Mouse (Mus musculus) kidney, embryonic 14.5 days (tissue): ENCODE results near the gene Btd. TPM values are rescaled to one million over a fixed set of nuclear protein-coding genes. Genes with fewer than 3 reads are reported as not detected.

ENCODE experiments used
- ATAC-seq: fragments of 200-750 bp; cut with Nextera tagmentation; 2 replicates; pipeline ENCODE4 v1.8.0; 2017; ENCODE audit warnings: moderate number of reproducible peaks, mild to moderate bottlenecking, moderate TSS enrichment, moderate library complexity; ENCODE audit not compliant: low FRiP score, low TSS enrichment
- H3K27ac ChIP-seq: fragments of 300-500 bp; sonication (generic); 2 replicates; pipeline ENCODE4 v1.5.1; 2014; ENCODE audit warnings: low read depth, mild to moderate bottlenecking, low read length, moderate library complexity, mixed read lengths
- H3K27me3 ChIP-seq: fragments of 300-500 bp; sonication (generic); 2 replicates; pipeline ENCODE4 v1.6.1; 2014; ENCODE audit warnings: mild to moderate bottlenecking, low read length; ENCODE audit not compliant: control insufficient read depth, insufficient read depth
- H3K36me3 ChIP-seq: fragments of 300-500 bp; sonication (generic); 2 replicates; pipeline ENCODE4 v1.6.1; 2014; ENCODE audit warnings: low read length, mixed read lengths; ENCODE audit not compliant: control insufficient read depth, insufficient read depth
- H3K4me1 ChIP-seq: fragments of 300-500 bp; sonication (generic); 2 replicates; pipeline ENCODE4 v1.6.1; 2014; ENCODE audit warnings: low read length, mixed read lengths; ENCODE audit not compliant: control insufficient read depth, insufficient read depth
- H3K4me2 ChIP-seq: fragments of 300-500 bp; sonication (generic); replicated peaks from 2 replicates; pipeline ENCODE4 v1.6.1; 2014; ENCODE audit warnings: low read depth, mild to moderate bottlenecking, low read length
- H3K4me3 ChIP-seq: fragments of 300-500 bp; sonication (generic); 2 replicates; pipeline ENCODE4 v1.5.1; 2014; ENCODE audit warnings: mild to moderate bottlenecking, low read length
- H3K9ac ChIP-seq: fragments of 300-500 bp; sonication (generic); 2 replicates; pipeline ENCODE4 v1.6.1; 2014; ENCODE audit warnings: low read depth, mild to moderate bottlenecking, low read length, moderate library complexity
- H3K9me3 ChIP-seq: fragments of 300-500 bp; sonication (generic); 2 replicates; pipeline ENCODE4 v1.6.1; 2016; ENCODE audit warnings: low read length; ENCODE audit not compliant: control insufficient read depth
- WGBS: fragments of 180-500 bp; shearing (Covaris S2); extraction: QIAGEN DNeasy Blood & Tissue Kit; methylation state at CpG from one replicate; pipeline ENCODE4 v1.1.7; 2014; 5-methylcytosine and 5-hydroxymethylcytosine counted together
- polyA plus RNA-seq: library from polyadenylated mRNA; unstranded; fragments of >200 nt; fragmentation: Nextera tagmentation; extraction: Ambion mirVana; gene quantifications from 2 replicates; pipeline ENCODE4 v1.2.1, GENCODE M21; 2014

Gene Btd
- polyA plus RNA-seq, 1 experiment from 2014 or later, result 30.9 TPM

- Histone ChIP-seq H3K27me3 (no peaks in the 10 kb centered on the region), H3K36me3 (no peaks in the 10 kb centered on the region), H3K9ac (no peak overlapping the region), H3K4me1 (no peaks in the 10 kb centered on the region), H3K9me3 (no peaks in the 10 kb centered on the region), H3K4me3 (no peak overlapping the region), H3K27ac (no peak overlapping the region), H3K4me2 (no peak overlapping the region)
- no peak for ATAC-seq
- 60% methylated on average over 6 of the region's 6 CpGs for WGBS
Observed at GRCm38 (mm10) chr14:31605514-31605913, 35.3 kb upstream of the Btd start.

- no peak for ATAC-seq
- H3K27ac ChIP-seq, result no peak overlapping the region
Observed at GRCm38 (mm10) chr14:31611986-31612385, 28.8 kb upstream of the Btd start.

GRCm38 (mm10) chr14:31613671-31614070 lies 27.2 kb upstream of the Btd start:
- no peak overlapping the region for H3K9ac ChIP-seq
- 87% methylated on average over 5 of the region's 5 CpGs for WGBS
- ATAC-seq, result no peak
- H3K27me3 ChIP-seq, result no peaks in the 10 kb centered on the region
- no peak overlapping the region for H3K27ac ChIP-seq
- H3K4me2 ChIP-seq, result no peak overlapping the region
- no peaks in the 10 kb centered on the region for H3K36me3 ChIP-seq
- H3K4me3 ChIP-seq, result no peak overlapping the region
- no peaks in the 10 kb centered on the region for H3K4me1 ChIP-seq
- H3K9me3 ChIP-seq, result no peaks in the 10 kb centered on the region

More at GRCm38 (mm10) chr14:31611986-31612385, 28.8 kb upstream of the Btd start:
- no peak overlapping the region for H3K4me2 ChIP-seq
- 66% methylated on average over 4 of the region's 4 CpGs for WGBS
- no peaks in the 10 kb centered on the region for H3K27me3 ChIP-seq
- H3K4me1 ChIP-seq, result no peaks in the 10 kb centered on the region
- H3K9me3 ChIP-seq, result no peaks in the 10 kb centered on the region
- no peak overlapping the region for H3K4me3 ChIP-seq
- H3K36me3 ChIP-seq, result no peaks in the 10 kb centered on the region
- H3K9ac ChIP-seq, result no peak overlapping the region

GRCm38 (mm10) chr14:31617204-31617603 lies 23.6 kb upstream of the Btd start:
- H3K27ac ChIP-seq, result no peak overlapping the region
- H3K27me3 ChIP-seq, result no peaks in the 10 kb centered on the region
- no peak overlapping the region for H3K4me2 ChIP-seq
- no peak for ATAC-seq
- no peaks in the 10 kb centered on the region for H3K36me3 ChIP-seq
- no peak overlapping the region for H3K9ac ChIP-seq
- H3K9me3 ChIP-seq, result no peaks in the 10 kb centered on the region
- H3K4me1 ChIP-seq, result no peaks in the 10 kb centered on the region
- H3K4me3 ChIP-seq, result no peak overlapping the region
- 86% methylated on average over 9 of the region's 9 CpGs for WGBS

GRCm38 (mm10) chr14:31617997-31618396 lies 22.8 kb upstream of the Btd start:
- no peaks in the 10 kb centered on the region for H3K27me3 ChIP-seq
- H3K9me3 ChIP-seq, result no peaks in the 10 kb centered on the region
- H3K4me3 ChIP-seq, result no peak overlapping the region
- no peak for ATAC-seq
- 85% methylated on average over 3 of the region's 3 CpGs for WGBS
- no peaks in the 10 kb centered on the region for H3K4me1 ChIP-seq
- no peak overlapping the region for H3K27ac ChIP-seq
- H3K36me3 ChIP-seq, result no peaks in the 10 kb centered on the region
- no peak overlapping the region for H3K9ac ChIP-seq
- no peak overlapping the region for H3K4me2 ChIP-seq

GRCm38 (mm10) chr14:31620591-31621223 lies 20.1 kb upstream of the Btd start:
- Histone ChIP-seq H3K4me1 (no peaks in the 10 kb centered on the region), H3K36me3 (no peaks in the 10 kb centered on the region), H3K4me2 (no peak overlapping the region), H3K27me3 (no peaks in the 10 kb centered on the region), H3K9me3 (no peaks in the 10 kb centered on the region), H3K4me3 (no peak overlapping the region), H3K27ac (no peak overlapping the region), H3K9ac (no peak overlapping the region)
- ATAC-seq, result no peak
- 80% methylated on average over 9 of the region's 9 CpGs for WGBS

- no peak overlapping the region for H3K4me2 ChIP-seq
- H3K9me3 ChIP-seq, result no peaks in the 10 kb centered on the region
- no peaks in the 10 kb centered on the region for H3K4me1 ChIP-seq
- ATAC-seq, result no peak
- H3K9ac ChIP-seq, result no peak overlapping the region
- no peaks in the 10 kb centered on the region for H3K27me3 ChIP-seq
- H3K27ac ChIP-seq, result no peak overlapping the region
- 86% methylated on average over 12 of the region's 12 CpGs for WGBS
- no peak overlapping the region for H3K4me3 ChIP-seq
- H3K36me3 ChIP-seq, result no peaks in the 10 kb centered on the region
Observed at GRCm38 (mm10) chr14:31622748-31623147, 18.1 kb upstream of the Btd start.

GRCm38 (mm10) chr14:31630677-31631076 lies 10.2 kb upstream of the Btd start:
- H3K4me3 ChIP-seq, result no peak overlapping the region
- ATAC-seq, result no peak
- H3K36me3 ChIP-seq, result no peaks in the 10 kb centered on the region

GRCm38 (mm10) chr14:31640346-31640889 lies 410 bp upstream of the Btd start, which contains the start of gene Gm49387:
Gene Gm49387 (minus strand): TSS chr14:31640878.
- ATAC-seq, result peak; percentile 26
- peak within 1 kb of the TSS; percentile 75 for H3K4me2 ChIP-seq
- peak within 1 kb of the TSS; percentile 51 for H3K4me3 ChIP-seq
- H3K36me3 ChIP-seq, result no peaks in the 10 kb centered on the region
- H3K4me1 ChIP-seq, result 0 out of 2 replicates have a peak, but pooled peaks cover 5% of the 10 kb centered on the region
- no peaks in the 10 kb centered on the region for H3K27me3 ChIP-seq
- no peaks in the 10 kb centered on the region for H3K9me3 ChIP-seq
- H3K27ac ChIP-seq, result peak within 1 kb of the TSS; percentile 69
- whole genome bisulfite sequencing, result 3% methylated on average over 26 of the region's 26 CpGs
- H3K9ac ChIP-seq, result peak within 1 kb of the TSS; percentile 67

More at GRCm38 (mm10) chr14:31630677-31631076, 10.2 kb upstream of the Btd start:
- no peaks in the 10 kb centered on the region for H3K27me3 ChIP-seq
- H3K9me3 ChIP-seq, result no peaks in the 10 kb centered on the region
- H3K27ac ChIP-seq, result no peak overlapping the region
- WGBS, result 82% methylated on average over 7 of the region's 7 CpGs
- no peaks in the 10 kb centered on the region for H3K4me1 ChIP-seq
- no peak overlapping the region for H3K9ac ChIP-seq
- no peak overlapping the region for H3K4me2 ChIP-seq
